Mouse (Mus musculus): ENCODE data around the gene Abca7. TPM values are rescaled to one million over a fixed set of nuclear protein-coding genes. Genes with fewer than 3 reads are reported as not detected.

Abca7 gene
- polyA plus RNA-seq (2015; fragmentation: Nextera tagmentation; extraction: Ambion mirVana): 4.1 and 4.8 TPM in 2 replicates

DNA sequence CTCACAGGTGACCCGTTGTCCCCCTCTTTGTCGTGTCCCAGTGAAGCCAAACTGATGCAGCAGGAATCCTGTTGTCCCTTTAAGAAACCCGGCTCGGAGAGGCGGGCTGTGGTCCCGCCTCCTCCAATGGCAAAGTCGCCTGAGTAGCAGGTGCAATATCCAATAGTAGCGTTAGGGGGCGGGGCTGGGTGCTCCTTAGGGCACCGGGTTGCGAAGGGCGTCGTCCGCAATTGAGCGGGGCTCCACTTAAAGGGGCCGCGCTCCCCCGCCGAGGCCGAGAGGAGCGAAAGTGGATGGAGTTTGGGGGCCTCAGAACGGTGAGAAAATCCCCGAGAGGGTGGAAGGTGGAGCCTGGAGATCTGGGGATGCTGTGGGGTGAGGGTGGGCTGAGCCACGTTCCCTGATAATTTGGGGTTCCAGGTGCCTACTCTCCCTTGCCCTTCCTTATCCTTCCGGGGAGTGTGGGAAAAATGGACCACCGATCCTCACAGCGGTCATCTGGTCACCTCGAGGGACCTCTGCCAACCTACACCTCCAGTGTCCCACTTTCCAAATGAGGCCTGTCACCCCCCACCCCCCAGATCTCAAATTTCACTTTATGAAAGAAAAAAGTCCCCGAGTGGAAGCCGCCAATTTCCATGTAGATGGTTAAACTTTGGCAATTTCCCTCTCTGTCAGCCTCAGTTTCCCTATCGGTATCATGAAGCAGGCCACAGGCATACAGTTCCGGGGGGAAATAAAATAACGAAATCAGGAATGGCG, at the start of gene Abca7:
TSS of gene Abca7 (plus strand) at position 223 of the 762 bp plus-strand sequence.
- peak within 1 kb of the TSS; percentile 31 for H3K27ac ChIP-seq (ENCODE audit: low read length)

DNA sequence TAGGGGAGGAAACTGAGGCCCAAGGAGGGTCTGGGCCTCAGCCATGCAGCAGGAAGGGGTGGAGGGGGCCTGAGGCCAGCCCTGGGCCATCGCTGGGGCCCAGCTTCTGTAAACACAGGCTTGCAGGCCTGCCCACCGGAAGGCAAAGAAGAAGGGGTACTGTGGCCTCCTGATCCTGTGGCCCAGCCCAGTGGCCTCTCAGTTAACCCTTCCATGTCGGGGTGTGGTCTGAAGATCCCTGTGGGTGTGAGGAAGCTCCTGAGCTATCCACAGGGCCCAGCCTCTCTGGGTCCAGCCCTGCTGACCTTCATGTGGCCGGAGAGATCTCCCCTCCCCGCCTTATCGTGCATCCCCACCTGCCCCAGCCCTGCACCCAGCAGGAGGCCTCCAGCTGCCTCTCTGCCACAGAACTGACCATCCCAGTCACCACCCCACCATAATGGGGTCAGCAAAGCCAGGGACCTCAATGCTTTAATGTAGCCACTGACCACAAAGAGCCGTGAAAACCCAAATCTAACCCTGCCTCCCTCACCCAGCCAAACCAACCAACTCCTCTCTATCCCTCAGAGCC, 49.5 kb upstream of the Abca7 start:
- Histone ChIP-seq H3K4me1 (ENCODE audit: control insufficient read depth, insufficient read depth, low read length) (peaks cover 3% of the 10 kb centered on the region; the same call in 1 of the 2 replicates), H3K27me3 (ENCODE audit: control insufficient read depth, insufficient read depth, low read depth, low read length) (no peaks in the 10 kb centered on the region), H3K36me3 (ENCODE audit: control insufficient read depth, insufficient read depth, low read length) (peaks cover 14% of the 10 kb centered on the region), H3K9ac (ENCODE audit: low read depth, low read length) (no peak overlapping the region), H3K4me2 (ENCODE audit: low read length) (no peak overlapping the region), H3K9me3 (replicated peaks; ENCODE audit: control insufficient read depth, low read length, poor library complexity, severe bottlenecking) (no peaks in the 10 kb centered on the region), H3K4me3 (ENCODE audit: low read depth, low read length) (no peak overlapping the region), H3K27ac (ENCODE audit: low read length) (no peak overlapping the region)
- WGBS: 25% methylated on average over 7 of the region's 7 CpGs
- ATAC-seq: no peak

More for the DNA sequence above, at the start of gene Abca7:
- ATAC-seq: peak; percentile 91
- Histone ChIP-seq H3K36me3 (ENCODE audit: control insufficient read depth, insufficient read depth, low read length) (no peaks in the 10 kb centered on the region), H3K9ac (ENCODE audit: low read depth, low read length) (peak within 1 kb of the TSS; percentile 53), H3K9me3 (replicated peaks; ENCODE audit: control insufficient read depth, low read length, poor library complexity, severe bottlenecking) (0 out of 2 replicates have a peak, but pooled peaks cover 2% of the 10 kb centered on the region), H3K4me2 (ENCODE audit: low read length) (peak within 1 kb of the TSS; percentile 65), H3K27me3 (ENCODE audit: control insufficient read depth, insufficient read depth, low read depth, low read length) (peaks cover 2% of the 10 kb centered on the region; the same call in 1 of the 2 replicates), H3K4me3 (ENCODE audit: low read depth, low read length) (peak within 1 kb of the TSS; percentile 45), H3K4me1 (ENCODE audit: control insufficient read depth, insufficient read depth, low read length) (peaks cover 6% of the 10 kb centered on the region)
- under 1% methylated on average over 34 of the region's 34 CpGs for WGBS

DNA sequence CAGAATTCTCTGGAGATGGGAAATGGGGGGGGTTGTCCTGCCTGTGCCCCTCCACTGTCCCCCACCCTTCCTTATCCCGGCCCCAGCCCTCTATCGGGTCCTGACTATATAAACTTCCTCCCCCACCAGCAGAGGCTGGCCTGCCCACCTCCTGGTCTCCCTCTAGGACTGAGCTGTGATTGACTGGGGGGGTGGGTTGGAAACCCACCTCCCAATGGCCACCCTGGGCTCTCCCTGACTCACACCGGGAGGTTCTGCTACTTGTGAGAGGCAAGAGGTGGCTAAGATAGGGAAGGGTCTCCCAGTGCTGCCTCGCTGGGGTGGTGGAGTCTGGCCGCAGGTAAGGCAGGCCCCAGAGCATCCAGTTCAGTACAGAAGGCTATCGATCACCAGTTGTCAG, 48.8 kb upstream of the Abca7 start:
- H3K9ac ChIP-seq (ENCODE audit: low read depth, low read length): no peak overlapping the region
- ATAC-seq: no peak
- WGBS: 77% methylated on average over 6 of the region's 6 CpGs
- peaks cover 3% of the 10 kb centered on the region; the same call in 1 of the 2 replicates for H3K4me1 ChIP-seq (ENCODE audit: control insufficient read depth, insufficient read depth, low read length)
- H3K4me2 ChIP-seq (ENCODE audit: low read length): no peak overlapping the region
- H3K36me3 ChIP-seq (ENCODE audit: control insufficient read depth, insufficient read depth, low read length): peaks cover 14% of the 10 kb centered on the region
- H3K9me3 ChIP-seq (replicated peaks; ENCODE audit: control insufficient read depth, low read length, poor library complexity, severe bottlenecking): no peaks in the 10 kb centered on the region
- H3K27ac ChIP-seq (ENCODE audit: low read length): no peak overlapping the region
- no peaks in the 10 kb centered on the region for H3K27me3 ChIP-seq (ENCODE audit: control insufficient read depth, insufficient read depth, low read depth, low read length)
- no peak overlapping the region for H3K4me3 ChIP-seq (ENCODE audit: low read depth, low read length)

DNA sequence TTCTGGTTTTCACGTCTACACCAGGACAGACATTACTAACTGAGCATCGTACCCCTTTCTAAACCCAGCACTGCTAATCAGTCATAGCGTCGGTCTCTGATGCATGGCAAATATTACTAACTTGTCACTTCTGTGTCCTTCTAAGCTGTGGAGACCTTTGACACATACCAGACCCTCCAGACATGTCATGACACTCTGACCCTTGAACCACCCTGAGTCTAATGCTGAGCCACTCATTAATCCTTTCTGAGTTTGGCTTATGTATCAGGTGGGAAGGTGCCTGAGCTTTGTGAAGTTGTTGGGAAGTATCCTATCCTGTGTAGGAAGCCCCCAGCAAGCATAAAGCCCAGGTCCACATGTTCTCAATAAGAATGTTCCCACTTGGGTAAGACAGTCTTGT, 46.4 kb upstream of the Abca7 start:
- H3K4me2 ChIP-seq (ENCODE audit: low read length): no peak overlapping the region
- no peak overlapping the region for H3K9ac ChIP-seq (ENCODE audit: low read depth, low read length)
- no peak overlapping the region for H3K4me3 ChIP-seq (ENCODE audit: low read depth, low read length)
- H3K9me3 ChIP-seq (replicated peaks; ENCODE audit: control insufficient read depth, low read length, poor library complexity, severe bottlenecking): no peaks in the 10 kb centered on the region
- H3K4me1 ChIP-seq (ENCODE audit: control insufficient read depth, insufficient read depth, low read length): peaks cover 3% of the 10 kb centered on the region; the same call in 1 of the 2 replicates
- ATAC-seq: no peak
- peaks cover 14% of the 10 kb centered on the region for H3K36me3 ChIP-seq (ENCODE audit: control insufficient read depth, insufficient read depth, low read length)
- H3K27me3 ChIP-seq (ENCODE audit: control insufficient read depth, insufficient read depth, low read depth, low read length): no peaks in the 10 kb centered on the region
- H3K27ac ChIP-seq (ENCODE audit: low read length): no peak overlapping the region
- 91% methylated on average over 4 of the region's 4 CpGs for WGBS

DNA sequence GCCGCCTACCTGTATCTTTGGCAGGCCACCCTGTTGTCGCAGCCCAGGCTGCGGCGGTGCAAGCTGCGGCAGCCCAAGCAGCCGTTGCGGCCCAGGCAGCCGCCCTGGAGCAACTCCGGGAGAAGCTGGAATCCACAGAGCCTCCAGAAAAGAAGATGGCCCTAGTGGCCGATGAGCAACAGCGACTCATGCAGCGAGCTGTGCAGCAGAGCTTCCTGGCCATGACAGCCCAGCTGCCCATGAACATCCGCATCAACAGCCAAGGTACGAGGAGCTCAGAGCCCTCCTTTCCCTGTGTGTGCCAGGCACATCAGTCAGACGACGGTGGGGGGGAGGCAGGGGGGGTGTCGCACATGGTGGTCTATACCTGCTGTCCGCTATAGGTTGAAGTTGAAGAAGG, 45.6 kb upstream of the Abca7 start:
- 81% methylated on average over 17 of the region's 18 CpGs for WGBS
- no peaks in the 10 kb centered on the region for H3K9me3 ChIP-seq (replicated peaks; ENCODE audit: control insufficient read depth, low read length, poor library complexity, severe bottlenecking)
- no peak for ATAC-seq
- no peaks in the 10 kb centered on the region for H3K4me1 ChIP-seq (ENCODE audit: control insufficient read depth, insufficient read depth, low read length)
- H3K27ac ChIP-seq (ENCODE audit: low read length): no peak overlapping the region
- H3K27me3 ChIP-seq (ENCODE audit: control insufficient read depth, insufficient read depth, low read depth, low read length): no peaks in the 10 kb centered on the region
- peaks cover 14% of the 10 kb centered on the region for H3K36me3 ChIP-seq (ENCODE audit: control insufficient read depth, insufficient read depth, low read length)
- H3K4me2 ChIP-seq (ENCODE audit: low read length): no peak overlapping the region
- H3K9ac ChIP-seq (ENCODE audit: low read depth, low read length): no peak overlapping the region
- no peak overlapping the region for H3K4me3 ChIP-seq (ENCODE audit: low read depth, low read length)

DNA sequence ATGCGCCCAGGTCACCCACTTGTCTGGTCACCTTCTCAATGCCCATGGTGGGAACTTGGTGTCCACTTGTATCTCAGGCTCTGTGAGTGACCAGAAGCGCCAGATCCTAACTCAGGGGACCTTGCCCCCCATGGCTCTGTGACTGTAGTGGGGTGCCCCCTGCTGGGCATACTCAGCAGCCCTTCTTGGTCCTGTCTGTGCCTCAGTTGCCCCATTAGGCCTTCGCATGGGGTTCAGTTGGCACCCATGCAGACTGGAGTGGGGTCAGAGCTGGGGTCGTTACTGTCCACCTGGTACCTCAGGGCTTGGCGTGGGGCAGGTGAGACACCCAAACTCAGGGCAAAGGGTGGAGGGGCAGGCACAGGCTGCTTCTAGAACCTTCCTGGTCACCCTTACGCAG, 42.3 kb upstream of the Abca7 start:
- H3K27ac ChIP-seq (ENCODE audit: low read length): no peak overlapping the region
- no peaks in the 10 kb centered on the region for H3K9me3 ChIP-seq (replicated peaks; ENCODE audit: control insufficient read depth, low read length, poor library complexity, severe bottlenecking)
- H3K36me3 ChIP-seq (ENCODE audit: control insufficient read depth, insufficient read depth, low read length): peaks cover 14% of the 10 kb centered on the region
- no peak for ATAC-seq
- 87% methylated on average over 6 of the region's 6 CpGs for WGBS
- no peak overlapping the region for H3K9ac ChIP-seq (ENCODE audit: low read depth, low read length)
- H3K4me2 ChIP-seq (ENCODE audit: low read length): no peak overlapping the region
- no peak overlapping the region for H3K4me3 ChIP-seq (ENCODE audit: low read depth, low read length)
- no peaks in the 10 kb centered on the region for H3K4me1 ChIP-seq (ENCODE audit: control insufficient read depth, insufficient read depth, low read length)
- no peaks in the 10 kb centered on the region for H3K27me3 ChIP-seq (ENCODE audit: control insufficient read depth, insufficient read depth, low read depth, low read length)

DNA sequence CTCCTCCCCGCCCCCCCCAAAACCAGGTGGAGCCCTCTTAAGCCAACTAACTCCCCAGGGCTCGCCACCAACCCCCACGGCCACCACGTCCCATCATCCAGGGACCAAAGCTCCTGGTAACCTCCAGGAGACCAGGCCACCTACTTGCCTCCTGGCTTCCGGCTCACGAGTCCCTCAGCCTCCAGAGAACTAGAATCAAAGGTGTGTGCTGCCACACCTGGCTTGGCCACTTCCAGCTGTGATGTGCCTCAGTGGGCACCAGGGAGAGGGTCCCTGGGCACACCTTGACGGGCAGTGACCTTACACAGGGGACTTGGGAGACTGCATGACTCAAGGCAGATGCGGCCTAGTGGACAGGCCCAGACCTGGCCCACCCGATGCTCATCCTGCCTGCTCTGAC, 40.6 kb upstream of the Abca7 start:
- WGBS: 85% methylated on average over 9 of the region's 9 CpGs
- ATAC-seq: no peak
- no peak overlapping the region for H3K4me2 ChIP-seq (ENCODE audit: low read length)
- H3K9me3 ChIP-seq (replicated peaks; ENCODE audit: control insufficient read depth, low read length, poor library complexity, severe bottlenecking): no peaks in the 10 kb centered on the region
- no peak overlapping the region for H3K4me3 ChIP-seq (ENCODE audit: low read depth, low read length)
- H3K36me3 ChIP-seq (ENCODE audit: control insufficient read depth, insufficient read depth, low read length): peaks cover 5% of the 10 kb centered on the region
- peaks cover 2% of the 10 kb centered on the region for H3K4me1 ChIP-seq (ENCODE audit: control insufficient read depth, insufficient read depth, low read length)
- no peaks in the 10 kb centered on the region for H3K27me3 ChIP-seq (ENCODE audit: control insufficient read depth, insufficient read depth, low read depth, low read length)
- H3K9ac ChIP-seq (ENCODE audit: low read depth, low read length): no peak overlapping the region
- no peak overlapping the region for H3K27ac ChIP-seq (ENCODE audit: low read length)

DNA sequence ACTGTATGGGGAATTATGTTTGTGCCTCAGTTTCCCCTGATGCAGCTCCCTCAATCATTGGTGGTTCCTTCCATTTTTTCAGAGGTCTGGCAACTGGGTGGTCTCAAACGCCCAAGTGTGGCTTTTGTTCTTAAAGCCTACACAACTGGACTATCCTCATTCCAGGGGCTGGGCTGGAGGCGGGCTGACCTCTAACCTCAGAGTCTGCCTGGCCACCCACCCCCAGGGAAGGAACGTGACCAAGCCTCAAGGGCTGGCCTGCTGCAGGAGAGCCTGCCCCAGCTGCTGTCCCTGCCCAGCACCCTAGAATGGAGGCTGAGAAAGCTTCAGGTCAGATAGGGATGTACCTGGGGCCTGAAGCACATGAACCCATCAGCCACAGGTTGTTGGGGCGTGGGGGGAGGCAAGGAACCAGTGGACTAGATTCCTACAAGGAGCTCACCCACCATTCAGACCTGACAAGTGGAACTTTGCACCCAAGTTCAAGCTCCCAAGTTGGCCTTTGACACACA, 39.6 kb upstream of the Abca7 start:
- Histone ChIP-seq H3K9ac (ENCODE audit: low read depth, low read length) (no peak overlapping the region), H3K27me3 (ENCODE audit: control insufficient read depth, insufficient read depth, low read depth, low read length) (no peaks in the 10 kb centered on the region), H3K9me3 (replicated peaks; ENCODE audit: control insufficient read depth, low read length, poor library complexity, severe bottlenecking) (no peaks in the 10 kb centered on the region), H3K36me3 (ENCODE audit: control insufficient read depth, insufficient read depth, low read length) (peaks cover under 1% of the 10 kb centered on the region), H3K4me2 (ENCODE audit: low read length) (no peak overlapping the region), H3K4me1 (ENCODE audit: control insufficient read depth, insufficient read depth, low read length) (peaks cover 7% of the 10 kb centered on the region), H3K4me3 (ENCODE audit: low read depth, low read length) (no peak overlapping the region), H3K27ac (ENCODE audit: low read length) (no peak overlapping the region)
- 19% methylated on average over 4 of the region's 4 CpGs for WGBS
- no peak for ATAC-seq

Data from midbrain, embryonic 16.5 days (tissue).